Mouse (Mus musculus): ENCODE results near the gene Gzmn. TPM values are rescaled to one million over a fixed set of nuclear protein-coding genes. Genes with fewer than 3 reads are reported as not detected.
"Not testable (repeated sequence)": the region's sequence is repeated elsewhere in the genome, so short reads cannot be mapped to it uniquely, and the experiment has no call there.

Gene Gzmn
- polyA plus RNA-seq (2015; fragmentation: Nextera tagmentation; extraction: Ambion mirVana) = not detected in 2 replicates

DNA sequence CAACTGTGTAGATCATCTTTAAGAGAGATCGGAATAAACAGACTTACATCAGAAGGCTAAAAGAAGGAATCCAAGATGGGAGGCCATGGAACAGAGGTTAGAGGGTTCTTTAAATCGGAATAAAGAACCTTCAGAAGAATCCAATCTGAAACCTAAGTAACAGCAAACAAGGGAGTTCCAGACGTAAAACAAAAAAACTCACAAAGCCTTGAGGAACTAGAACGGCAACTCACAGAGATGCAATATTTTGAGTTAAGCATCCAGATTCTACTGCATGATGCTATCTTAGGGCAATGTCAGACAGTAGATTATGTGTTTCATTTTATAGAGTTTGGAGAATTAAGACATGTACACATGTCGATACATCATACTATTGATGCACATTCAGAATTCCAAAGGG is at the start of gene Gzmn:
Gzmn (minus strand) TSS at position 101 of the 400 bp plus-strand sequence.
- Histone ChIP-seq H3K27ac (ENCODE audit: low read length) (no peak within 1 kb of the TSS), H3K27me3 (ENCODE audit: control insufficient read depth, insufficient read depth, low read depth, low read length) (no peaks in the 10 kb centered on the region), H3K9me3 (replicated peaks; ENCODE audit: control insufficient read depth, low read length) (no peaks in the 10 kb centered on the region), H3K4me3 (ENCODE audit: low read depth, low read length) (no peak within 1 kb of the TSS), H3K4me2 (ENCODE audit: low read depth, low read length) (no peak within 1 kb of the TSS), H3K36me3 (ENCODE audit: control insufficient read depth, insufficient read depth) (no peaks in the 10 kb centered on the region), H3K9ac (ENCODE audit: low read depth, low read length) (no peak within 1 kb of the TSS), H3K4me1 (ENCODE audit: control insufficient read depth, low read depth, low read length) (no peaks in the 10 kb centered on the region)
- ATAC-seq (ENCODE audit: low read depth) = no peak
- 70% methylated on average over 5 of the region's 5 CpGs for WGBS (ENCODE audit: insufficient replicate concordance)

DNA sequence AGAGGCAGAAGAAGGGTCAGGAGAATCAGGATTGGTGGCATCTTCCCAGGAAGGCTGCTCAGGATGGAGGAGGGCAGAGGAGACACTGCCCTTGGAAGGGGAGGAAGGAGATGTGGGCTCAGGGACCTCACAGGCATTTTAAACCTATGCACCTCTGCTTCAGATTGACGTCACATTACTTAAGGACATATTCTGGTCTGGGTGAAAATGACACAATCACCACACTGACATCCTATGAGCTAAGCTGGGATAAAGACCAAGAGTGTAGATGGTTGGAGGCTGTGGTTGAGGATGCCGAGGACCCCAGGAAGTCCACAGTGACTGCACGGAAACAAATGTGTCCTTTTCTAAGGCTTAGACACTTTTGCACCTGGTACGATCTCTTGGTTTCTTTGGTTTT is 36.9 kb upstream of the Gzmn start, which contains the start of gene Gzmf:
Gzmf (minus strand) TSS at position 101 of the 400 bp plus-strand sequence.
- H3K4me2 ChIP-seq (ENCODE audit: low read depth, low read length) = no peak within 1 kb of the TSS
- no peak within 1 kb of the TSS for H3K4me3 ChIP-seq (ENCODE audit: low read depth, low read length)
- no peaks in the 10 kb centered on the region for H3K27me3 ChIP-seq (ENCODE audit: control insufficient read depth, insufficient read depth, low read depth, low read length)
- no peaks in the 10 kb centered on the region for H3K4me1 ChIP-seq (ENCODE audit: control insufficient read depth, low read depth, low read length)
- H3K9ac ChIP-seq (ENCODE audit: low read depth, low read length) = no peak within 1 kb of the TSS
- no peak within 1 kb of the TSS for H3K27ac ChIP-seq (ENCODE audit: low read length)
- ATAC-seq (ENCODE audit: low read depth) = no peak
- no peaks in the 10 kb centered on the region for H3K36me3 ChIP-seq (ENCODE audit: control insufficient read depth, insufficient read depth)
- H3K9me3 ChIP-seq (replicated peaks; ENCODE audit: control insufficient read depth, low read length) = no peaks in the 10 kb centered on the region
- 60% methylated on average over 4 of the region's 4 CpGs for WGBS (ENCODE audit: insufficient replicate concordance)

- Histone ChIP-seq H3K9me3 (replicated peaks; ENCODE audit: control insufficient read depth, low read length) (no peaks in the 10 kb centered on the region), H3K27me3 (ENCODE audit: control insufficient read depth, insufficient read depth, low read depth, low read length) (no peaks in the 10 kb centered on the region), H3K27ac (ENCODE audit: low read length) (no peak overlapping the region), H3K9ac (ENCODE audit: low read depth, low read length) (no peak overlapping the region), H3K36me3 (ENCODE audit: control insufficient read depth, insufficient read depth) (no peaks in the 10 kb centered on the region), H3K4me3 (ENCODE audit: low read depth, low read length) (no peak overlapping the region), H3K4me2 (ENCODE audit: low read depth, low read length) (no peak overlapping the region), H3K4me1 (ENCODE audit: control insufficient read depth, low read depth, low read length) (no peaks in the 10 kb centered on the region)
- WGBS (ENCODE audit: insufficient replicate concordance) = 58% methylated on average over 1 of the region's 1 CpGs
- no peak for ATAC-seq (ENCODE audit: low read depth)
These were observed 31.2 kb upstream of the Gzmn start for GRCm38 (mm10) chr14:56205613-56206012.

DNA sequence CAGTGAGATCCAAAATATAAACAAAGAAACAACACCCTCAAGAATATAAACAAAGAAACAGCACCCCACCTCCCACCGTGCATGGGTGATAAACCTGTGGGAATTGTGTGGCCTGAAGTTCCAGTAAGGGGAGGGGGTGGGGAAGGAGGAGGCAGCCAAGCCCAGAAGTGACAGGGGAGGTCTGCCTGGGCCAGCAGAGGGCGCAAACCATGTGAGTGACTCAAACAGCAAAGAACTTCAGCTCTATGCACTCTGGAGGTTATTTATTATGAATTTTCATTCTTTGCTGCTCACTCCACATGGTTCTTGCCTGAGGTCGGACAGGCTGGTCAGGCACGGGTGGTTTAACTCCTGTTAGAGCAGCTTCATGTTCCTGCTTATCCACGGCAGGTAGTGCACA is 30.6 kb upstream of the Gzmn start:
- not testable (repeated sequence) for H3K4me3 ChIP-seq (ENCODE audit: low read depth, low read length); H3K4me2 ChIP-seq (ENCODE audit: low read depth, low read length); ATAC-seq (ENCODE audit: low read depth); H3K36me3 ChIP-seq (ENCODE audit: control insufficient read depth, insufficient read depth); H3K9me3 ChIP-seq (replicated peaks; ENCODE audit: control insufficient read depth, low read length); H3K4me1 ChIP-seq (ENCODE audit: control insufficient read depth, low read depth, low read length); H3K9ac ChIP-seq (ENCODE audit: low read depth, low read length); H3K27ac ChIP-seq (ENCODE audit: low read length); H3K27me3 ChIP-seq (ENCODE audit: control insufficient read depth, insufficient read depth, low read depth, low read length)
- 21% methylated on average over 5 of the region's 5 CpGs for WGBS (ENCODE audit: insufficient replicate concordance)

- Histone ChIP-seq H3K27ac (ENCODE audit: low read length) (no peak overlapping the region), H3K4me3 (ENCODE audit: low read depth, low read length) (no peak overlapping the region), H3K27me3 (ENCODE audit: control insufficient read depth, insufficient read depth, low read depth, low read length) (no peaks in the 10 kb centered on the region), H3K4me2 (ENCODE audit: low read depth, low read length) (no peak overlapping the region), H3K9ac (ENCODE audit: low read depth, low read length) (no peak overlapping the region), H3K36me3 (ENCODE audit: control insufficient read depth, insufficient read depth) (no peaks in the 10 kb centered on the region), H3K4me1 (ENCODE audit: control insufficient read depth, low read depth, low read length) (no peaks in the 10 kb centered on the region), H3K9me3 (replicated peaks; ENCODE audit: control insufficient read depth, low read length) (no peaks in the 10 kb centered on the region)
- 8% methylated on average over 2 of the region's 2 CpGs for WGBS (ENCODE audit: insufficient replicate concordance)
- no peak for ATAC-seq (ENCODE audit: low read depth)
These were observed 29.6 kb upstream of the Gzmn start for GRCm38 (mm10) chr14:56203975-56204374.

DNA sequence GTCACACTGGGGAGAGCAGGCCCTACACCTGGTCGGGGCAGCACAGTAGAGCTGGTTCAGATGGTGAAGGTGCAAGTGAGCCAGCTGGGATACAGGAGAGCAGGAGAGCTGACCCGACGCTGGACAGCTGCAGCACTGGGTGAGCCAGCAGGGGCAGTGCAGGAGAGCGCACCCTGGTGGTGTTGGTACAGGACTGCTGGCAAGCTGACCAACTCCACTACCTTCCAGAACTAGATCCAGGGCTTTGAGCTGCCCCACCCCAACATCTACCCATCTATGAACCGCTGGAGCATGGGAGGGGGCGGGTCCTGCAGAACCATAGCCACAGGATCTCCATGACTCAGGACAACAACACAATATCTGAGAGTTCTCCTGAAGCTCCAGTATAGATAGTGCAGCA is 12.5 kb upstream of the Gzmn start:
- H3K36me3 ChIP-seq (ENCODE audit: control insufficient read depth, insufficient read depth) = no peaks in the 10 kb centered on the region
- H3K4me2 ChIP-seq (ENCODE audit: low read depth, low read length) = no peak overlapping the region
- 29% methylated on average over 6 of the region's 6 CpGs for WGBS (ENCODE audit: insufficient replicate concordance)
- no peaks in the 10 kb centered on the region for H3K4me1 ChIP-seq (ENCODE audit: control insufficient read depth, low read depth, low read length)
- no peak overlapping the region for H3K9ac ChIP-seq (ENCODE audit: low read depth, low read length)
- no peak overlapping the region for H3K27ac ChIP-seq (ENCODE audit: low read length)
- H3K4me3 ChIP-seq (ENCODE audit: low read depth, low read length) = no peak overlapping the region
- ATAC-seq (ENCODE audit: low read depth) = no peak
- no peaks in the 10 kb centered on the region for H3K9me3 ChIP-seq (replicated peaks; ENCODE audit: control insufficient read depth, low read length)
- no peaks in the 10 kb centered on the region for H3K27me3 ChIP-seq (ENCODE audit: control insufficient read depth, insufficient read depth, low read depth, low read length)

DNA sequence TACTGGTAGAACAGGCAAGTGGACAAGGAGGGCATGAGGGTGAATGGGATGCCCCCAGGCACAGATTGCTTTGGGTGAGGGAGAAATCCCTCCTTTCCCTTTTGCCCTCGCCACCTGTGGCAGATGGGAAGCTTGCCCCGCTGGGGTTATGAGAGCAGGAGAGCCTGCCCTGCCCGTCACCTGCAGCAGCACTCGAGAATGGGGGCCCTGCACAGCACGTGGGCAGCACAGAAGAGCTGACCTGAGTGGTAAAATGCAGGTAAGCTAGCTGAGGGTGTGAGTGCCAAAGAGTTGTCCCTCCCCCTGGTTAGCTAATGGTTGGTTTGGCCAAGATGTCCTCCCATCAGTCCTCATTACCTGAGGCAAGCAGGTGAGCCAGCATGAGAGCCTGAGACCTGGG is 12.1 kb upstream of the Gzmn start:
- no peak overlapping the region for H3K4me2 ChIP-seq (ENCODE audit: low read depth, low read length)
- no peak overlapping the region for H3K9ac ChIP-seq (ENCODE audit: low read depth, low read length)
- H3K27ac ChIP-seq (ENCODE audit: low read length) = no peak overlapping the region
- WGBS (ENCODE audit: insufficient replicate concordance) = 57% methylated on average over 5 of the region's 5 CpGs
- no peaks in the 10 kb centered on the region for H3K27me3 ChIP-seq (ENCODE audit: control insufficient read depth, insufficient read depth, low read depth, low read length)
- ATAC-seq (ENCODE audit: low read depth) = no peak
- H3K36me3 ChIP-seq (ENCODE audit: control insufficient read depth, insufficient read depth) = no peaks in the 10 kb centered on the region
- no peaks in the 10 kb centered on the region for H3K4me1 ChIP-seq (ENCODE audit: control insufficient read depth, low read depth, low read length)
- H3K4me3 ChIP-seq (ENCODE audit: low read depth, low read length) = no peak overlapping the region
- no peaks in the 10 kb centered on the region for H3K9me3 ChIP-seq (replicated peaks; ENCODE audit: control insufficient read depth, low read length)

DNA sequence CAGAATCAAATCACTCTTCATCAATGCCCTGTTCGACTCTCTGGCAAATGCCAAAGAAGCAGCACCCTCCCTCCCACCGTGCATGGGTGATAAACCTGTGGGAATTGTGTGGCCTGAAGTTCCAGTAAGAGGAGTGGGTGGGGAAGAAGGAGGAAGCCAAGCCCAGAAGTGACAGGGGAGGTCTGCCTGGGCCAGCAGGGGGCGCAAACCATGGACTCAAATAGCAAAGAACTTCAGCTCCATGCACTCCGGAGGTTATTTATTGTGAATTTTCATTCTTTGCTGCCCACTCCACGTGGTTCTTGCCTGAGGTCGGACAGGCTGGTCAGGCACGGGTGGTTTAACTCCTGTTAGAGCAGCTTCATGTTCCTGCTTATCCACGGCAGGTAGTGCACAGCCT is 3.3 kb upstream of the Gzmn start:
- ATAC-seq (ENCODE audit: low read depth) = not testable (repeated sequence)

GRCm38 (mm10) chr14:56173396-56173795 is 1.0 kb downstream of the Gzmn start:
- H3K27ac ChIP-seq (ENCODE audit: low read length) = no peak overlapping the region
- H3K4me2 ChIP-seq (ENCODE audit: low read depth, low read length) = no peak overlapping the region
- H3K4me3 ChIP-seq (ENCODE audit: low read depth, low read length) = no peak overlapping the region
- H3K36me3 ChIP-seq (ENCODE audit: control insufficient read depth, insufficient read depth) = no peaks in the 10 kb centered on the region
- no peak for ATAC-seq (ENCODE audit: low read depth)
- H3K9me3 ChIP-seq (replicated peaks; ENCODE audit: control insufficient read depth, low read length) = no peaks in the 10 kb centered on the region
- 68% methylated on average over 6 of the region's 6 CpGs for WGBS (ENCODE audit: insufficient replicate concordance)
- H3K27me3 ChIP-seq (ENCODE audit: control insufficient read depth, insufficient read depth, low read depth, low read length) = no peaks in the 10 kb centered on the region
- no peak overlapping the region for H3K9ac ChIP-seq (ENCODE audit: low read depth, low read length)
- no peaks in the 10 kb centered on the region for H3K4me1 ChIP-seq (ENCODE audit: control insufficient read depth, low read depth, low read length)

More for the DNA sequence above, 3.3 kb upstream of the Gzmn start:
- H3K27ac ChIP-seq (ENCODE audit: low read length); H3K4me1 ChIP-seq (ENCODE audit: control insufficient read depth, low read depth, low read length); H3K4me2 ChIP-seq (ENCODE audit: low read depth, low read length); H3K9ac ChIP-seq (ENCODE audit: low read depth, low read length); H3K27me3 ChIP-seq (ENCODE audit: control insufficient read depth, insufficient read depth, low read depth, low read length); H3K4me3 ChIP-seq (ENCODE audit: low read depth, low read length); H3K9me3 ChIP-seq (replicated peaks; ENCODE audit: control insufficient read depth, low read length); H3K36me3 ChIP-seq (ENCODE audit: control insufficient read depth, insufficient read depth): not testable (repeated sequence)
- WGBS (ENCODE audit: insufficient replicate concordance) = 17% methylated on average over 8 of the region's 8 CpGs

Measured in liver, embryonic 16.5 days (tissue).